Mouse (Mus musculus): ENCODE measurements around the gene Gm10271. TPM values are rescaled to one million over a fixed set of nuclear protein-coding genes. Genes with fewer than 3 reads are reported as not detected.

Gm10271 gene
- polyA plus RNA-seq, 1 experiment from 2014 or later = not detected

DNA sequence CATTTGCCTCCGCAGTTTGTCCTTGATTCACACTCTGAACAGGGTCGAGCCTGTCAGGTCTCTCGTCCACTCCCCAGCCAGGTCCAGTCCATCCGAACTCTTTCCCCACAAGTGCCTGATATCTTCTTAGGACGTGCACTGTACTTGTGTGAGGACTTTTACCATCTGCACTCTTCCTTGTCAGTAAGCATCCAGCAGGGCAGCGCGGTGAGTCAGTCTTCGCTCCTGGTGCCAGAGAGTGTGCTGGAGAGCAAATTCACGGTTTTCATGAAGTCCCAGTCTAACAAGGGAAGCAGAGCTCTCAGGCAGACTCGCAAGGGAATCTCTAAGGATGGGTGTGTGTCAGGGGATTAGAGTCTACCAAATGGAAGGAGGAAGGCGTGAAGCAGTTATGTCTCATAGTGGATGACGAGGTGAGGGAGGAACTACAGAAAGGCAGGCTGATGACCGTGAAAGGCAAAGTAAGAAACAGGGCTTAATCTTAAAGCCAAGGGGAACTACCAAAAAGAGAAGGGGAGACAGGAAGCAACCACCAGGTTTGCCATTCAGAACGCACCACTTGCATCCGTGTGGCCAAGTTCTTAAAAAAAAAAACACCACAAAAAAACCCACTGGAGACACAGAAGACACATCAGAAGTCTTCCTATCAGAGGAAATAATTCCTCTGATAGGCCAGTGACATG, 40.8 kb downstream of the Gm10271 start:
- no peaks in the 10 kb centered on the region for H3K9me3 ChIP-seq
- no peaks in the 10 kb centered on the region for H3K27me3 ChIP-seq
- H3K9ac ChIP-seq (replicated peaks) = no peak overlapping the region
- H3K27ac ChIP-seq = no peak overlapping the region
- WGBS = 83% methylated on average over 15 of the region's 15 CpGs
- peaks cover 53% of the 10 kb centered on the region for H3K36me3 ChIP-seq
- ATAC-seq (ENCODE audit: insufficient number of reproducible peaks, insufficient read depth, low FRiP score, low TSS enrichment, low read depth) = no peak
- H3K4me3 ChIP-seq (replicated peaks) = no peak overlapping the region
- H3K4me1 ChIP-seq (replicated peaks) = 0 out of 2 replicates have a peak, but pooled peaks cover 3% of the 10 kb centered on the region
- H3K4me2 ChIP-seq = no peak overlapping the region

DNA sequence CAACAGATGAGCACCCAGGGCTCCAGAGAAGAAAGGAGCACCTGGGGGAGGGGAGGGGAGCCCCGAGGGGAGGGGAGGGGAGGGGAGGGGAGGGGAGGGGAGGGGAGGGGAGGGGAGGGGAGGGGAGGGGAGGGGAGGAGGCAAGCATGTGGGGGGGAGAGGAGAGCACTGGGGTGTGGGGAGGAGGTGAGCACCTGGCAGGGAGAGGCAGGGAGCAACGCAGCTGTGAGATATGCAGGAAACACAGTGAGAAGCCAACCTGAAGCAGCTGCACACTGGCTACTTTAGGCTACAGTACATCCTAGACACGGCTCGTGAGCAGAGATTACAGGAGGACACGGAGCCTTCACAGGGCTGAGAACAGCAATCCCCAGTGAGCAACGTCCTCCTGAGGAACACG, 41.5 kb downstream of the Gm10271 start:
- WGBS = 72% methylated on average over 6 of the region's 7 CpGs
- 0 out of 2 replicates have a peak, but pooled peaks cover 3% of the 10 kb centered on the region for H3K4me1 ChIP-seq (replicated peaks)
- no peak overlapping the region for H3K9ac ChIP-seq (replicated peaks)
- no peak overlapping the region for H3K27ac ChIP-seq
- no peak for ATAC-seq (ENCODE audit: insufficient number of reproducible peaks, insufficient read depth, low FRiP score, low TSS enrichment, low read depth)
- no peak overlapping the region for H3K4me2 ChIP-seq
- H3K4me3 ChIP-seq (replicated peaks) = no peak overlapping the region
- H3K9me3 ChIP-seq = no peaks in the 10 kb centered on the region
- no peaks in the 10 kb centered on the region for H3K27me3 ChIP-seq
- peaks cover 53% of the 10 kb centered on the region for H3K36me3 ChIP-seq

DNA sequence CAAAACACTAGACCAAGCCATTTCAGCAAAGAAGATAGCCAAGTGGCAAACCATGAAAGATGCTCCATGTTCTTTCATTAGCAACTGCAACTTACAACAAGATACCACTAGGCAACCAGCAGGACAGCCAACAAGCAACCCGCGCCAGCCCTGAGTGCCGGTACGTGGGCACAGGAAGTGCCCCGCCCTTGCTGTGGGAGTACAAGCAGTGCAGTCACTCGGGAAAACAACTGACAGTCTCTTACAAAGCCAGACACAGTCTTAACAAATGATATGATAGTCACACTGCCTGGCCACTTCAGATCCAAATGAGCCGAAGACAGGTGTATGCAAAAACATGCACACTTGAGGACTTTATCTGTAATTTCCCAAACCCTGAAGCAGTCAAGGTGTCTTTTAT, 41.9 kb downstream of the Gm10271 start:
- Histone ChIP-seq H3K9me3 (no peaks in the 10 kb centered on the region), H3K4me1 (replicated peaks) (0 out of 2 replicates have a peak, but pooled peaks cover 3% of the 10 kb centered on the region), H3K9ac (replicated peaks) (no peak overlapping the region), H3K4me3 (replicated peaks) (no peak overlapping the region), H3K4me2 (no peak overlapping the region), H3K27me3 (no peaks in the 10 kb centered on the region), H3K36me3 (peaks cover 56% of the 10 kb centered on the region), H3K27ac (no peak overlapping the region)
- 86% methylated on average over 7 of the region's 7 CpGs for WGBS
- no peak for ATAC-seq (ENCODE audit: insufficient number of reproducible peaks, insufficient read depth, low FRiP score, low TSS enrichment, low read depth)

DNA sequence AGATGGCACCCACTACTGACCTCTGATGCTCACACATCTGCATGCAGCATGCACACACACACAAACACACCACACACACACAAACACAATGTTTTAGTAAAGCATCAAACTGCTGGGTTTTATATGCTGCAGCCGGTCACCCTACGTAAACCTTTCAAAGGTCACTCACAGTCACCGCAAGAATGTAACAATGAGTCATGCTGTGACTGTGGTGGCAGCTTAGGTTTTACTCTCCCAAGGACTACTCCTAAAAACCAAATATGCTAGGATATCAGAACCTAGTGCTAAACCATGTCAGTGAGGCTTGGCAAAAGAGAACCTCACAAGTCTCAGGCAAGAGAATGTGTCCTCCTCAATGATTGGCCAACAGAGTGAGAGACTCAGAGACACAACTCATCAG, 43.6 kb downstream of the Gm10271 start:
- Histone ChIP-seq H3K9ac (replicated peaks) (no peak overlapping the region), H3K36me3 (peaks cover 68% of the 10 kb centered on the region), H3K27ac (no peak overlapping the region; the same call in 1 of the 2 replicates), H3K4me3 (replicated peaks) (no peak overlapping the region), H3K4me2 (no peak overlapping the region), H3K9me3 (no peaks in the 10 kb centered on the region), H3K27me3 (no peaks in the 10 kb centered on the region), H3K4me1 (replicated peaks) (no peaks in the 10 kb centered on the region)
- 87% methylated on average over 3 of the region's 3 CpGs for WGBS
- no peak for ATAC-seq (ENCODE audit: insufficient number of reproducible peaks, insufficient read depth, low FRiP score, low TSS enrichment, low read depth)

DNA sequence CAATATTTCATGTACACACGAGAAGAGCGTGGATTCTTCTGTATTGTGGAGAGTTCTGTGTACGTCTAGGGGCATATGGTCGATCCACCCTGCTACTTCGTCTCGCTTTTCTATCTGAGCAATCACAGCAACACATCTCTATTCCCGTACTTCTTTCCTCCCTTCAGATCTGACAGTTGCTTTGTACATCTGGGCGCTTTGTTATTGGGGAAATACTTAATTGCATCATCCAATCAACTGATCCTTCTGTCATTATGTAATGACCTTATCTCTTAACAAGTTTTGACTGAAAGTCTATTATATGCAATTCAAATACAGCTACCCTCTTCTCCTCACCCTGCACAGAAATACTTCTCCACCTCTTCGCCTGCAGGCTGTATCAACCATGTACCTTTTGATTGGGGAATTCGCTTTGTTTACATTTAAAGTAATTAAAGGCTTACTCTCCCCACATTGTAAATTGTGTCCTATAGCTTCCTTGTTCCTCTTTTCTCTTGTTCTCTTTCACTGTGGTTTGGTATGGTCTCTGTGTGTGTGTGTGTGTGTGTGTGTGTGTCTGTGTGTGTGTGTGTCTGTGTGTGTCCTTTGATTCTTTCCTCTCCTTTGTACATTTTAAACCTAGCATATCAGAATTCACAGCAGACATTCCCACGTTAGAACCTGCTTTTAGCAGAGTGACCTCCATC, 45.8 kb downstream of the Gm10271 start:
- Histone ChIP-seq H3K36me3 (peaks cover 75% of the 10 kb centered on the region), H3K4me1 (replicated peaks) (no peaks in the 10 kb centered on the region), H3K27me3 (no peaks in the 10 kb centered on the region), H3K9ac (replicated peaks) (no peak overlapping the region), H3K4me3 (replicated peaks) (no peak overlapping the region), H3K27ac (no peak overlapping the region), H3K9me3 (no peaks in the 10 kb centered on the region), H3K4me2 (no peak overlapping the region)
- 81% methylated on average over 11 of the region's 11 CpGs for WGBS
- no peak for ATAC-seq (ENCODE audit: insufficient number of reproducible peaks, insufficient read depth, low FRiP score, low TSS enrichment, low read depth)

DNA sequence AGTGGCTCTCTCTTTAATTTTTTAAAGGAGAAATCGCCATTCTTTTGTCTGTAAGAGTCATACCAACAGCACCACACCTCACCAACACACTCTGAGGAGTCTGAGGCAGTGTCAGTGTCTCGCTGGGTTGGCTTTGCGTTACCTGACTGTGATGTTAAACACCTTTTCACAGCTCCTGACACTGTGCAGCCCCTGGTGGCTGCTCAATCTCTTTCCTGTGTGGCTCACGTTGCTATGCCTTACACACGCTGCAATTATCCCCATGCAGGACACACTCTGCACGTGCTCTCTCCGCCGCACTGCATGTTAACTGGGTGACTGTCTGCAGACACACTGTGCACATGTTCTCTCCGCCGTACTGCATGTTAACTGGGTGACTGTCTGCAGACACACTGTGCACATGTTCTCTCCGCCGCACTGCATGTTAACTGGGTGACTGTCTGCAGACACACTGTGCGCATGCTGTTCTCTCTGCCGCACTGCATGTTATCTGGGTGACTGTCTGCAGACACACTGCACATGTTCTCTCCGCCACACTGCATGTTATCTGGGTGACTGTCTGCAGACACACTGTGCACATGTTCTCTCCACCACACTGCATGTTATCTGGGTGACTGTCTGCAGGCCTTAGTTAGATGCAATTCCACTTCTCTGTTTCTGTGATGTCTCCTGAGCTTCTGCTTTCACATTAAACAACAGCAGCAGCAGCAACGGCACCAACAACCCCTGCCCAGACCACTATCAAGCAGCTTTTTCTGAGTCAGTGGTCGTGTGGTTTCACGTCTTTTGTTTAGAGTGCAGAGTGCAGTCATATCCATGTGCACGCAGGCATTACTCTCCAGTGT, 48.5 kb downstream of the Gm10271 start:
- no peak overlapping the region for H3K27ac ChIP-seq
- no peaks in the 10 kb centered on the region for H3K9me3 ChIP-seq
- no peaks in the 10 kb centered on the region for H3K27me3 ChIP-seq
- no peak for ATAC-seq (ENCODE audit: insufficient number of reproducible peaks, insufficient read depth, low FRiP score, low TSS enrichment, low read depth)
- WGBS = 92% methylated on average over 19 of the region's 19 CpGs
- no peak overlapping the region for H3K4me2 ChIP-seq
- H3K9ac ChIP-seq (replicated peaks) = no peak overlapping the region
- no peaks in the 10 kb centered on the region for H3K4me1 ChIP-seq (replicated peaks)
- H3K36me3 ChIP-seq = peaks cover 81% of the 10 kb centered on the region
- no peak overlapping the region for H3K4me3 ChIP-seq (replicated peaks)

DNA sequence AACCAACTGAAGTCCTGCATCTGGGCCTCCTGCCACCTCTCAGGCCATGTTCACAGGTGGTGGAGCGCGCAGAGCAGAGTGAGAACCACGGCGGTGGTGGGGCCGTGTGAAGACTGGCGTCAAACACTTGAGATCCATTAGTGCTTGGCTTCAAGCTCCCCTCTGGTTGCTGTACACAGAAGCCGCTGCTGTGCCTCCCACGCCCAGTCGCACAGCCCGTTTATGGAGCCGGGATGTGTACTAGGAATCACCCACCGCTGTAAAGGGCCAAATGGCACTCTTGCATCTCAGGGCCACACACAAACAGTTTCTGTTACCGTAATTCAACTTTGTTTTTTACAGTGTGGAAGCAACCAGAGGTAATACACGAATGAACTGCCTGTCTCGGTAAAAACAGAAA, 50.2 kb downstream of the Gm10271 start:
- no peak for ATAC-seq (ENCODE audit: insufficient number of reproducible peaks, insufficient read depth, low FRiP score, low TSS enrichment, low read depth)
- peaks cover 77% of the 10 kb centered on the region for H3K36me3 ChIP-seq
- 87% methylated on average over 15 of the region's 15 CpGs for WGBS
- no peaks in the 10 kb centered on the region for H3K27me3 ChIP-seq
- no peak overlapping the region for H3K4me3 ChIP-seq (replicated peaks)
- H3K9ac ChIP-seq (replicated peaks) = no peak overlapping the region
- no peak overlapping the region for H3K27ac ChIP-seq
- no peaks in the 10 kb centered on the region for H3K9me3 ChIP-seq
- H3K4me1 ChIP-seq (replicated peaks) = no peaks in the 10 kb centered on the region
- no peak overlapping the region for H3K4me2 ChIP-seq

DNA sequence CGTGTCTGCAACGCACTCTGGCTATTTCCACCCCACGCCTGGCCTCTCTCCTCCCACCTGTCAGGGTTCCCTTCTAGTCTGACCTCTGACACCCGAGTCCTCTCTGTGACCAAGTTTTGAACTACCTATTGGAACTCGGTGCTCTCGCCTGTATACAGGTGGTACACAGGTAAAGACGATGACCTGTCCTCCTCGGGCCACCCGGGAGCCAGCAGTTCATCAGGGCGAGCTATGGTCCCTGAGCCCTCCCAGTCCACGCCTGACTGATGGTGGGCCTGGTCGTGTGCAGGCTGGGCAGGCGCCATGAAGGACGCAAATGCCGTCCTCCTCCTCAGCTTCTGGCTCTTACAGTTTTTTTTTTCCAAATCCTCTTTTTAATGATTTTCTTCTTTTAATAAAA, 51.0 kb downstream of the Gm10271 start:
- WGBS = 91% methylated on average over 15 of the region's 15 CpGs
- H3K4me3 ChIP-seq (replicated peaks) = no peak overlapping the region
- no peak overlapping the region for H3K27ac ChIP-seq
- H3K9ac ChIP-seq (replicated peaks) = no peak overlapping the region
- H3K9me3 ChIP-seq = no peaks in the 10 kb centered on the region
- peaks cover 3% of the 10 kb centered on the region; the same call in 1 of the 2 replicates for H3K4me1 ChIP-seq (replicated peaks)
- no peaks in the 10 kb centered on the region for H3K27me3 ChIP-seq
- no peak overlapping the region for H3K4me2 ChIP-seq
- ATAC-seq (ENCODE audit: insufficient number of reproducible peaks, insufficient read depth, low FRiP score, low TSS enrichment, low read depth) = no peak
- peaks cover 74% of the 10 kb centered on the region for H3K36me3 ChIP-seq

DNA sequence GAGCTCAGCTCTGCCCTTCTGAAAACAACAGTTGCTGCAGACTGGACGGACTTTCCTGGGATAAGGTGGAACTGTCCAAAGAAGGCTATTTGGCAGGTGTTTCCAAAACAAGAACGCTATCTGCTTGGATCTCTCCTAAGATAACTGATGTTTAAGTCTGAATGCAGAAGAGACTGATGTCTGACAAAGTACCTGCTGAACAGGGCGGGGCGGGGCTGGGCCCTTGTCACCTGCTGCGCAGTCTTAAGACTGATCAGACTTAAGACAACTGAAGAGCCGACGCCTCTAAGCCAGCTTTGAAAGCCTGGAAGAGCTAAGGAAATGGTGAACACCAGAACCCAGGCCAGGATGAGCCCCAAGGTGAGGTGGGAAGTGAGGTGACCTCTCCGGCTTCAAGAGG, 51.8 kb downstream of the Gm10271 start:
- WGBS = 94% methylated on average over 8 of the region's 8 CpGs
- ATAC-seq (ENCODE audit: insufficient number of reproducible peaks, insufficient read depth, low FRiP score, low TSS enrichment, low read depth) = no peak
- H3K27me3 ChIP-seq = no peaks in the 10 kb centered on the region

DNA sequence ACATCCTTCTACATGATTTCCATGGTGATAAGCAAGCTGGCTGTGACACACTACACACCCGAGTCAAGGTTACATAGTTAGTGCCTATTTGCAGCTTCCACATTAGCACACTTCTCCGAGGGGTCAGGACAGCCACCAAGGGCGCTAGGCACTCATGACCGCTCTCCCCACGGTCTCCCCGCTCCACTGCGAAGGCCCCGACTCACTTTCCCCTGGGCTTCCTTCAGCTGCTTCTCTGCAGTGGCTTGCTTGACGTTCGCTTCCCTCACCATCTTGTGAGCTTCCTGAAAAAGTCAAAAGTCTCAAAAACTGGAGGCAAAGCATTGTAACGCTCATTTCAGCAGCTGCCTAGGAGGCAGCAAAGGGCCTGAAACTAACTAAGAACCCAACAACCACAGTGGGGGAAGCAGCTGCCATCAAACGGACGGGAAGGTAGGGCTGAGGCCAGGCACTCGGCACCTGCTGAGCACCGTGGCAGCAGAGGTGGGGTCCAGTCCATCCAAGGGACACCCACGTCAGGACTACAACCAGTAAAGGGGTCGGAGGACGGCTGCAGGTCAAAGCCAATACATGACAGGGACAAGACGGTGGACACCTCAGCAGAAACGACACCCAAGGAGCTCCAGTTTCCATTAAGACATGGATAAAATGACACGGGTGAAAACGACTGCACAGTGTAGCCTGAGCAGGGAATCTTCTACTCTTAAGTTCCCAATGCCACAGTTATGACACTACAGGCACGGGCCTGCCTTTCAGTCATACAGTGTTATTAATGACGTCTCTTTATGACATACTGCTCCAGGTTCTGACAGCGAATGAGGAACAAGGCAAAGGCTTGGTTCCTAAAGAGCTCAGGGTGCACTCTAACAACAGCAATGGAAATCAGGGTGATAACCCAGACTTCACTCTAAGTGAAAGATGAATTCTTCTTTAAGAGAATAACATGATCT, 52.8 kb downstream of the Gm10271 start:
- peaks cover 3% of the 10 kb centered on the region; the same call in 1 of the 2 replicates for H3K4me1 ChIP-seq (replicated peaks)
- 85% methylated on average over 25 of the region's 25 CpGs for WGBS
- H3K36me3 ChIP-seq = peaks cover 73% of the 10 kb centered on the region

More for the DNA sequence above, 51.8 kb downstream of the Gm10271 start:
- Histone ChIP-seq H3K4me3 (replicated peaks) (no peak overlapping the region), H3K27ac (no peak overlapping the region), H3K9ac (replicated peaks) (no peak overlapping the region), H3K4me1 (replicated peaks) (peaks cover 3% of the 10 kb centered on the region; the same call in 1 of the 2 replicates), H3K9me3 (no peaks in the 10 kb centered on the region), H3K4me2 (no peak overlapping the region), H3K36me3 (peaks cover 73% of the 10 kb centered on the region)

More for the DNA sequence above, 52.8 kb downstream of the Gm10271 start:
- H3K27me3 ChIP-seq = no peaks in the 10 kb centered on the region
- H3K9ac ChIP-seq (replicated peaks) = no peak overlapping the region
- H3K9me3 ChIP-seq = no peaks in the 10 kb centered on the region
- H3K4me2 ChIP-seq = no peak overlapping the region
- H3K27ac ChIP-seq = no peak overlapping the region
- no peak for ATAC-seq (ENCODE audit: insufficient number of reproducible peaks, insufficient read depth, low FRiP score, low TSS enrichment, low read depth)
- no peak overlapping the region for H3K4me3 ChIP-seq (replicated peaks)
